Mouse (Mus musculus) G1E (cell line): ENCODE results near the gene Oip5. TPM values are rescaled to one million over a fixed set of nuclear protein-coding genes. Genes with fewer than 3 reads are reported as not detected.
A peak's percentile ranks its signal among the peaks of the same experiment; 100 is the strongest.
"Not testable (repeated sequence)": the region's sequence is repeated elsewhere in the genome, so short reads cannot be mapped to it uniquely, and the experiment has no call there.

Experiments
- ATAC-seq: 2 replicates; pipeline ENCODE4 v1.8.0; 2016; ENCODE audit warnings: mild to moderate bottlenecking; ENCODE audit not compliant: insufficient number of reproducible peaks, poor library complexity, low FRiP score, severe bottlenecking; ENCODE audit errors: extremely low read depth
- DNase-seq: peaks from one replicate; pipeline ENCODE4 v3.0.0; 2012; ENCODE audit warnings: low spot score
- H3K27me3 ChIP-seq: 2 replicates; pipeline ENCODE4 v1.6.1; 2012; ENCODE audit warnings: mild to moderate bottlenecking, low read length, inconsistent platforms; ENCODE audit not compliant: insufficient read depth
- H3K36me3 ChIP-seq: replicated peaks from 2 replicates; pipeline ENCODE3; 2012; ENCODE audit warnings: mild to moderate bottlenecking, inconsistent platforms
- H3K4me1 ChIP-seq: 2 replicates; pipeline ENCODE4 v1.6.1; 2012; ENCODE audit warnings: low read depth, low read length, inconsistent platforms, mixed read lengths; ENCODE audit not compliant: insufficient read depth
- H3K4me3 ChIP-seq: 2 replicates; pipeline ENCODE4 v1.5.1; 2012; ENCODE audit warnings: low read depth, mild to moderate bottlenecking, inconsistent platforms, low read length, moderate library complexity, mixed read lengths
- H3K9me3 ChIP-seq: replicated peaks from 2 replicates; pipeline ENCODE4 v1.6.1; 2012; ENCODE audit warnings: inconsistent platforms
- CTCF ChIP-seq: IDR thresholded peaks from 2 replicates; pipeline ENCODE4 v1.5.1; 2012; ENCODE audit warnings: low read depth, low read length, inconsistent platforms, mixed read lengths
- GATA1 ChIP-seq: IDR thresholded peaks from 2 replicates; pipeline ENCODE4 v1.6.1; 2012; ENCODE audit warnings: borderline replicate concordance, low read length, inconsistent platforms, mixed read lengths
- GATA2 ChIP-seq: IDR thresholded peaks from 2 replicates; pipeline ENCODE4 v1.6.1; 2012; ENCODE audit warnings: low read depth, low read length, inconsistent platforms, borderline replicate concordance
- POLR2AphosphoS5 ChIP-seq: IDR thresholded peaks from 2 replicates; pipeline ENCODE4 v1.6.1; 2012; ENCODE audit warnings: low read depth, low read length, inconsistent platforms; ENCODE audit not compliant: insufficient replicate concordance
- TAL1 ChIP-seq: conservative IDR thresholded peaks from 2 replicates; pipeline ENCODE4 v1.6.1; 2012; ENCODE audit warnings: low read depth, low read length, inconsistent platforms, mixed read lengths
- polyA plus RNA-seq: library from polyadenylated mRNA; stranded (reverse); fragments of >175 nt; gene quantifications from 2 replicates; pipeline ENCODE4 v1.2.3, GENCODE M21; 2012
- total RNA-seq, 2 experiments: library from RNA; stranded (forward) in 1 of 2; stranded (reverse) in 1 of 2; fragments of 200-1000 nt in 1 of 2; fragments of >200 nt in 1 of 2; fragmentation: Nextera tagmentation in 1 of 2; gene quantifications; 2 replicates each; pipeline ENCODE4 v1.2.3; 2014 to 2017

The Oip5 gene
- total RNA-seq (2014; fragmentation: Nextera tagmentation): 40.8 and 42.6 TPM in 2 replicates
- 37.2 and 44.1 TPM in 2 replicates for total RNA-seq (2017)
- 20.0 and 26.5 TPM in 2 replicates for polyA plus RNA-seq

GRCm38 (mm10) chr2:119618199-119618982 is at the start of gene Oip5, which contains the start of gene Nusap1:
Gene Oip5 (minus strand): TSS chr2:119618469.
Gene Nusap1 (plus strand): TSS chr2:119618298.
- Histone ChIP-seq H3K27me3 (no peaks in the 10 kb centered on the region), H3K4me3 (peak within 1 kb of the TSS; percentile 95), H3K4me1 (peaks cover 24% of the 10 kb centered on the region), H3K36me3 (peaks cover 28% of the 10 kb centered on the region), H3K9me3 (no peaks in the 10 kb centered on the region)
- ATAC-seq: peak; percentile 99
- TF ChIP-seq GATA1: no peak
- TF ChIP-seq CTCF: no peak
- no peak for TF ChIP-seq POLR2AphosphoS5
- no peak for TF ChIP-seq GATA2
- no peak for TF ChIP-seq TAL1
- DNase-seq: peak; percentile 94

GRCm38 (mm10) chr2:119665744-119666143 is 47.5 kb upstream of the Oip5 start:
- H3K36me3 ChIP-seq, H3K4me3 ChIP-seq: not testable (repeated sequence)

GRCm38 (mm10) chr2:119662220-119663182 is 44.2 kb upstream of the Oip5 start, which contains the start of gene Ndufaf1:
Gene Ndufaf1 (minus strand): TSS chr2:119662827.
- peak within 1 kb of the TSS; percentile 89 for H3K4me3 ChIP-seq
- H3K4me1 ChIP-seq: peaks cover 28% of the 10 kb centered on the region
- peak; percentile 87 for ATAC-seq
- TF ChIP-seq CTCF: no peak
- no peak for TF ChIP-seq GATA2
- TF ChIP-seq POLR2AphosphoS5: no peak
- TF ChIP-seq TAL1: no peak
- no peak for TF ChIP-seq GATA1
- no peaks in the 10 kb centered on the region for H3K9me3 ChIP-seq
- H3K27me3 ChIP-seq: no peaks in the 10 kb centered on the region
- peak; percentile 62 for DNase-seq
- H3K36me3 ChIP-seq: peaks cover 29% of the 10 kb centered on the region

More at GRCm38 (mm10) chr2:119665744-119666143, 47.5 kb upstream of the Oip5 start:
- peaks cover 17% of the 10 kb centered on the region for H3K4me1 ChIP-seq
- ATAC-seq, H3K9me3 ChIP-seq, H3K27me3 ChIP-seq, DNase-seq: not testable (repeated sequence)

- Histone ChIP-seq H3K36me3 (peaks cover 76% of the 10 kb centered on the region), H3K9me3 (no peaks in the 10 kb centered on the region), H3K27me3 (no peaks in the 10 kb centered on the region), H3K4me3 (no peak overlapping the region), H3K4me1 (peaks cover 19% of the 10 kb centered on the region)
- TF ChIP-seq GATA2 (no peak), POLR2AphosphoS5 (no peak), GATA1 (no peak), TAL1 (no peak), CTCF (no peak)
- DNase-seq (no peak), ATAC-seq (no peak)
Measured at GRCm38 (mm10) chr2:119644254-119644653, 26.0 kb upstream of the Oip5 start.

- Histone ChIP-seq H3K36me3 (peaks cover 78% of the 10 kb centered on the region), H3K4me1 (peaks cover 19% of the 10 kb centered on the region), H3K9me3 (no peaks in the 10 kb centered on the region), H3K27me3 (no peaks in the 10 kb centered on the region), H3K4me3 (no peak overlapping the region; the same call in 1 of the 2 replicates)
- peak; percentile 10 for DNase-seq
- TF ChIP-seq CTCF: no peak
- TF ChIP-seq TAL1: no peak
- TF ChIP-seq GATA1: no peak
- no peak for TF ChIP-seq GATA2
- no peak for TF ChIP-seq POLR2AphosphoS5
- peak; percentile 15; the same call in 1 of the 2 replicates for ATAC-seq
Measured at GRCm38 (mm10) chr2:119641214-119641912, 23.1 kb upstream of the Oip5 start.
